Mouse (Mus musculus) olfactory bulb, adult 2 months (tissue): ENCODE results near the gene Pnliprp2. TPM values are rescaled to one million over a fixed set of nuclear protein-coding genes. Genes with fewer than 3 reads are reported as not detected.

Experiments used
- H3K27ac ChIP-seq: fragments of 200-500 bp; 2 replicates; pipeline ENCODE4 v1.5.1; 2012; ENCODE audit warnings: low read depth, low read length; ENCODE audit not compliant: insufficient read depth
- H3K4me1 ChIP-seq: fragments of 200-500 bp; 2 replicates; pipeline ENCODE4 v1.6.1; 2012; ENCODE audit warnings: low read length; ENCODE audit not compliant: control insufficient read depth, insufficient read depth
- H3K4me3 ChIP-seq: fragments of 200-500 bp; 2 replicates; pipeline ENCODE4 v1.5.1; 2012; ENCODE audit warnings: mild to moderate bottlenecking, low read depth, low read length, moderate library complexity; ENCODE audit not compliant: insufficient read depth
- CTCF ChIP-seq: fragments of 200-500 bp; IDR thresholded peaks from 2 replicates; pipeline ENCODE4 v1.5.1; 2012; ENCODE audit warnings: low read depth, mild to moderate bottlenecking, low read length, moderate library complexity; ENCODE audit not compliant: insufficient read depth
- POLR2A ChIP-seq: fragments of 200-500 bp; IDR thresholded peaks from 2 replicates; pipeline ENCODE4 v1.6.1; 2012; ENCODE audit warnings: mild to moderate bottlenecking, low read depth, low read length, moderate library complexity; ENCODE audit not compliant: insufficient read depth
- WGBS: fragments of 180-500 bp; shearing (Covaris S2); methylation state at CpG from one replicate; pipeline ENCODE4 v1.1.7; 2018; 5-methylcytosine and 5-hydroxymethylcytosine counted together
- polyA plus RNA-seq: library from polyadenylated mRNA; stranded (reverse); fragments of >200 nt; gene quantifications from 2 replicates; pipeline ENCODE4 v1.2.4, GENCODE M21; 2012; ENCODE audit warnings: low replicate concordance; ENCODE audit not compliant: missing spikeins, insufficient read depth, insufficient read length

Pnliprp2 gene
- polyA plus RNA-seq, result not detected in 2 replicates

- WGBS, result 74% methylated on average over 9 of the region's 9 CpGs
Measured at GRCm38 (mm10) chr19:58759423-58759822, at the start of gene Pnliprp2. Gene Pnliprp2 (plus strand): TSS chr19:58759719.

GRCm38 (mm10) chr19:58717925-58718324, 41.6 kb upstream of the Pnliprp2 start:
- WGBS, result 92% methylated on average over 4 of the region's 4 CpGs
- Histone ChIP-seq H3K4me1 (no peaks in the 10 kb centered on the region), H3K27ac (no peak overlapping the region), H3K4me3 (no peak overlapping the region)
- TF ChIP-seq POLR2A, result no peak
- TF ChIP-seq CTCF, result no peak

More at GRCm38 (mm10) chr19:58759423-58759822, at the start of gene Pnliprp2:
- Histone ChIP-seq H3K27ac (no peak within 1 kb of the TSS), H3K4me3 (no peak within 1 kb of the TSS), H3K4me1 (no peaks in the 10 kb centered on the region)
- no peak for TF ChIP-seq CTCF
- TF ChIP-seq POLR2A, result no peak

GRCm38 (mm10) chr19:58720439-58720838, 39.1 kb upstream of the Pnliprp2 start:
- TF ChIP-seq CTCF, result no peak
- no peak for TF ChIP-seq POLR2A

GRCm38 (mm10) chr19:58726551-58726950, 33.0 kb upstream of the Pnliprp2 start:
- Histone ChIP-seq H3K4me1 (no peaks in the 10 kb centered on the region), H3K27ac (no peak overlapping the region), H3K4me3 (no peak overlapping the region)
- TF ChIP-seq CTCF (no peak), POLR2A (no peak)
- WGBS, result 91% methylated on average over 5 of the region's 5 CpGs

More at GRCm38 (mm10) chr19:58720439-58720838, 39.1 kb upstream of the Pnliprp2 start:
- Histone ChIP-seq H3K4me1 (no peaks in the 10 kb centered on the region), H3K27ac (no peak overlapping the region), H3K4me3 (no peak overlapping the region)

GRCm38 (mm10) chr19:58727756-58728155, 31.8 kb upstream of the Pnliprp2 start:
- no peak for TF ChIP-seq CTCF
- no peak for TF ChIP-seq POLR2A
- no peak overlapping the region for H3K4me3 ChIP-seq
- no peak overlapping the region for H3K27ac ChIP-seq
- H3K4me1 ChIP-seq, result no peaks in the 10 kb centered on the region
- 85% methylated on average over 5 of the region's 5 CpGs for WGBS

GRCm38 (mm10) chr19:58728445-58729031, 31.0 kb upstream of the Pnliprp2 start, which contains the start of gene Pnliprp1:
Gene Pnliprp1 (plus strand): TSS chr19:58728887.
- no peak within 1 kb of the TSS for H3K4me3 ChIP-seq
- no peaks in the 10 kb centered on the region for H3K4me1 ChIP-seq
- no peak within 1 kb of the TSS for H3K27ac ChIP-seq
- TF ChIP-seq CTCF (no peak), POLR2A (no peak)
- WGBS, result 50% methylated on average over 5 of the region's 5 CpGs

- TF ChIP-seq CTCF (no peak), POLR2A (no peak)
- 93% methylated on average over 6 of the region's 6 CpGs for WGBS
- Histone ChIP-seq H3K27ac (no peak overlapping the region), H3K4me3 (no peak overlapping the region), H3K4me1 (no peaks in the 10 kb centered on the region)
Measured at GRCm38 (mm10) chr19:58733216-58733615, 26.3 kb upstream of the Pnliprp2 start.

GRCm38 (mm10) chr19:58738111-58738510, 21.4 kb upstream of the Pnliprp2 start:
- TF ChIP-seq POLR2A (no peak), CTCF (no peak)

GRCm38 (mm10) chr19:58741036-58741435, 18.5 kb upstream of the Pnliprp2 start:
- Histone ChIP-seq H3K4me1 (no peaks in the 10 kb centered on the region), H3K27ac (no peak overlapping the region), H3K4me3 (no peak overlapping the region)
- WGBS, result 39% methylated on average over 6 of the region's 6 CpGs
- TF ChIP-seq POLR2A (no peak), CTCF (no peak)

More at GRCm38 (mm10) chr19:58738111-58738510, 21.4 kb upstream of the Pnliprp2 start:
- Histone ChIP-seq H3K4me1 (no peaks in the 10 kb centered on the region), H3K27ac (no peak overlapping the region), H3K4me3 (no peak overlapping the region)
- WGBS, result 96% methylated on average over 4 of the region's 4 CpGs

- 90% methylated on average over 4 of the region's 4 CpGs for WGBS
- Histone ChIP-seq H3K27ac (no peak overlapping the region), H3K4me3 (no peak overlapping the region), H3K4me1 (no peaks in the 10 kb centered on the region)
- TF ChIP-seq POLR2A, result no peak
- TF ChIP-seq CTCF, result no peak
Measured at GRCm38 (mm10) chr19:58742711-58743110, 16.8 kb upstream of the Pnliprp2 start.
